Mouse (Mus musculus): ENCODE data around the gene Map3k15.

- TF ChIP-seq CTCF (IDR thresholded peaks at IDR 0.05; ENCODE audit: extremely low read depth, insufficient read depth, low read length), result no peak
- TF ChIP-seq POLR2A (IDR thresholded peaks at IDR 0.05; ENCODE audit: extremely low read depth, insufficient read depth, low read length), result no peak
Measured at GRCm38 (mm10) chrX:159969025-159969424, 19.2 kb upstream of the Map3k15 start.

Measured in cortical plate, adult 2 months (tissue).